Mouse (Mus musculus): ENCODE measurements around the gene BC028528. TPM values are rescaled to one million over a fixed set of nuclear protein-coding genes. Genes with fewer than 3 reads are reported as not detected.

The BC028528 gene
- polyA plus RNA-seq, 1 experiment from 2014 or later = 17.7 TPM

Other genes with a start within 250 kb of the BC028528 start
- gene Mcl1, start 233.2 kb downstream of the BC028528 start, polyA plus RNA-seq (2015; fragmentation: Nextera tagmentation; extraction: Ambion mirVana) = 81.3 and 91.3 TPM in 2 replicates
- gene Adamtsl4, start 204.1 kb downstream of the BC028528 start, polyA plus RNA-seq (2015; fragmentation: Nextera tagmentation; extraction: Ambion mirVana) = 0.91 and 2.0 TPM in 2 replicates
- gene Ecm1, start 152.4 kb downstream of the BC028528 start, polyA plus RNA-seq (2015; fragmentation: Nextera tagmentation; extraction: Ambion mirVana) = 14.0 and 16.8 TPM in 2 replicates
- 43.1 and 47.8 TPM in 2 replicates for gene Tars2, start 131.8 kb downstream of the BC028528 start, polyA plus RNA-seq (2015; fragmentation: Nextera tagmentation; extraction: Ambion mirVana)
- gene Rprd2, start 73.1 kb downstream of the BC028528 start, polyA plus RNA-seq (2015; fragmentation: Nextera tagmentation; extraction: Ambion mirVana) = 16.2 and 18.8 TPM in 2 replicates
- 46.9 and 49.3 TPM in 2 replicates for gene Prpf3, start 36.1 kb downstream of the BC028528 start, polyA plus RNA-seq (2015; fragmentation: Nextera tagmentation; extraction: Ambion mirVana)
- gene Mrps21, start 20.5 kb downstream of the BC028528 start, polyA plus RNA-seq (2015; fragmentation: Nextera tagmentation; extraction: Ambion mirVana) = 372 and 418 TPM in 2 replicates
- gene Ciart, start 9.8 kb downstream of the BC028528 start, polyA plus RNA-seq (2015; fragmentation: Nextera tagmentation; extraction: Ambion mirVana) = 2.7 and 3.2 TPM in 2 replicates
- 27.8 and 32.4 TPM in 2 replicates for gene Aph1a, start 2.0 kb upstream of the BC028528 start, polyA plus RNA-seq (2015; fragmentation: Nextera tagmentation; extraction: Ambion mirVana)
- gene Car14, start 12.7 kb upstream of the BC028528 start, polyA plus RNA-seq (2015; fragmentation: Nextera tagmentation; extraction: Ambion mirVana) = 1.8 and 2.2 TPM in 2 replicates
- 463 and 541 TPM in 2 replicates for gene Anp32e, start 37.2 kb upstream of the BC028528 start, polyA plus RNA-seq (2015; fragmentation: Nextera tagmentation; extraction: Ambion mirVana)
- gene Plekho1, start 104.0 kb upstream of the BC028528 start, polyA plus RNA-seq (2015; fragmentation: Nextera tagmentation; extraction: Ambion mirVana) = 36.8 and 37.0 TPM in 2 replicates
- gene Vps45, start 166.5 kb upstream of the BC028528 start, polyA plus RNA-seq (2015; fragmentation: Nextera tagmentation; extraction: Ambion mirVana) = 58.7 and 61.6 TPM in 2 replicates
- 12.2 and 17.7 TPM in 2 replicates for gene Otud7b, start 212.5 kb upstream of the BC028528 start, polyA plus RNA-seq (2015; fragmentation: Nextera tagmentation; extraction: Ambion mirVana)

All from thymus, postnatal 0 days (tissue).